Mouse (Mus musculus) thymus, adult 2 months (tissue): Measurements from ENCODE around the gene Srp68.

ENCODE experiments used
- CTCF ChIP-seq: fragments of 200-500 bp; IDR thresholded peaks from 2 replicates; pipeline ENCODE4 v1.5.1; 2012; ENCODE audit warnings: mild to moderate bottlenecking, control low read depth, low read length, moderate library complexity, borderline replicate concordance; ENCODE audit not compliant: control insufficient read depth, poor library complexity, insufficient read depth; ENCODE audit errors: extremely low read depth
- POLR2A ChIP-seq: fragments of 200-500 bp; IDR thresholded peaks from 2 replicates; pipeline ENCODE4 v1.6.1; 2012; ENCODE audit warnings: mild to moderate bottlenecking, low read length, control low read depth, moderate library complexity; ENCODE audit not compliant: control insufficient read depth, poor library complexity, insufficient read depth; ENCODE audit errors: extremely low read depth

GRCm38 (mm10) chr11:116247502-116248222 lies 26.4 kb downstream of the Srp68 start:
- TF ChIP-seq CTCF (no peak), POLR2A (no peak)
